Mouse (Mus musculus) limb, embryonic 14.5 days (tissue): ENCODE measurements around the gene Cpt1c. TPM values are rescaled to one million over a fixed set of nuclear protein-coding genes. Genes with fewer than 3 reads are reported as not detected.

Source experiments
- ATAC-seq: fragments of 200-750 bp; cut with Nextera tagmentation; 2 replicates; pipeline ENCODE4 v1.8.0; 2017; ENCODE audit warnings: low read depth, moderate number of reproducible peaks, moderate TSS enrichment; ENCODE audit not compliant: low FRiP score
- DNase-seq: peaks from one replicate; pipeline ENCODE4 v3.0.0-alpha.2; 2015; ENCODE audit warnings: low spot score
- H3K27ac ChIP-seq: fragments of 300-500 bp; sonication (generic); replicated peaks from 2 replicates; pipeline ENCODE4 v1.5.1; 2014; ENCODE audit warnings: low read depth, mild to moderate bottlenecking, low read length, moderate library complexity, mixed read lengths
- H3K27me3 ChIP-seq: fragments of 300-500 bp; sonication (generic); 2 replicates; pipeline ENCODE4 v1.6.1; 2014; ENCODE audit warnings: low read length, mixed read lengths; ENCODE audit not compliant: control insufficient read depth, insufficient read depth
- H3K36me3 ChIP-seq: fragments of 300-500 bp; sonication (generic); 2 replicates; pipeline ENCODE4 v1.6.1; 2014; ENCODE audit warnings: mild to moderate bottlenecking, low read length, moderate library complexity, mixed read lengths; ENCODE audit not compliant: control insufficient read depth, insufficient read depth
- H3K4me1 ChIP-seq: fragments of 300-500 bp; sonication (generic); 2 replicates; pipeline ENCODE4 v1.6.1; 2014; ENCODE audit warnings: antibody characterized with exemption, low read length, mixed read lengths; ENCODE audit not compliant: control insufficient read depth, insufficient read depth
- H3K4me2 ChIP-seq: fragments of 300-500 bp; sonication (generic); replicated peaks from 2 replicates; pipeline ENCODE4 v1.6.1; 2014; ENCODE audit warnings: low read depth, mild to moderate bottlenecking, low read length, moderate library complexity; ENCODE audit not compliant: severe bottlenecking
- H3K4me3 ChIP-seq: fragments of 300-500 bp; sonication (generic); replicated peaks from 2 replicates; pipeline ENCODE4 v1.5.1; 2014; ENCODE audit warnings: low read length
- H3K9ac ChIP-seq: fragments of 300-500 bp; sonication (generic); 2 replicates; pipeline ENCODE4 v1.6.1; 2014; ENCODE audit warnings: mild to moderate bottlenecking, low read depth, low read length, moderate library complexity; ENCODE audit not compliant: severe bottlenecking
- H3K9me3 ChIP-seq: fragments of 300-500 bp; sonication (generic); 2 replicates; pipeline ENCODE4 v1.6.1; 2016; ENCODE audit warnings: low read length; ENCODE audit not compliant: control insufficient read depth
- POLR2A ChIP-seq: fragments of 200-500 bp; IDR thresholded peaks from 2 replicates; pipeline ENCODE4 v1.8.0; 2012; ENCODE audit warnings: inconsistent platforms, mild to moderate bottlenecking, moderate library complexity, borderline replicate concordance; ENCODE audit not compliant: insufficient read depth, insufficient read length; ENCODE audit errors: extremely low read depth
- WGBS: fragments of 180-500 bp; shearing (Covaris S2); extraction: QIAGEN DNeasy Blood & Tissue Kit; methylation state at CpG from one replicate; pipeline ENCODE4 v1.1.7; 2014; 5-methylcytosine and 5-hydroxymethylcytosine counted together
- polyA plus RNA-seq, 2 experiments: library from polyadenylated mRNA; depleted of rRNA in 1 of 2; stranded (reverse) in 1 of 2; unstranded in 1 of 2; fragments of >200 nt; fragmentation: Nextera tagmentation in 1 of 2; extraction: Ambion mirVana in 1 of 2; gene quantifications; 2 replicates each; pipeline versions ENCODE4 v1.2.1 to v1.2.3; 2012 to 2014

Cpt1c gene
- polyA plus RNA-seq, 2 experiments = 26.3 to 78.9 TPM

- peak overlapping the region; percentile 81 for H3K27ac ChIP-seq
- DNase-seq (no peak), ATAC-seq (0 out of 2 replicates have a peak, but pooled peaks have one; percentile 2)
- H3K9ac ChIP-seq = peak overlapping the region; percentile 70
- peaks cover 15% of the 10 kb centered on the region for H3K4me1 ChIP-seq
- peak overlapping the region; percentile 60 for H3K4me2 ChIP-seq
- no peak for TF ChIP-seq POLR2A
- H3K9me3 ChIP-seq = no peaks in the 10 kb centered on the region
- no peaks in the 10 kb centered on the region for H3K27me3 ChIP-seq
- 4% methylated on average over 15 of the region's 15 CpGs for WGBS
- peaks cover 64% of the 10 kb centered on the region for H3K36me3 ChIP-seq
- peak overlapping the region; percentile 68 for H3K4me3 ChIP-seq
These were observed 23.3 kb upstream of the Cpt1c start for GRCm38 (mm10) chr7:44997940-44998428.

- ATAC-seq = peak; percentile 95
These were observed 22.7 kb upstream of the Cpt1c start, which contains the start of gene Irf3 for GRCm38 (mm10) chr7:44997231-44997939. Gene Irf3, plus strand, starts transcription at chr7:44997648.

GRCm38 (mm10) chr7:44996672-44997071 is 22.0 kb upstream of the Cpt1c start:
- no peaks in the 10 kb centered on the region for H3K9me3 ChIP-seq
- DNase-seq (no peak), ATAC-seq (no peak)
- H3K4me3 ChIP-seq = peak overlapping the region; percentile 68
- H3K27me3 ChIP-seq = no peaks in the 10 kb centered on the region
- H3K4me2 ChIP-seq = peak overlapping the region; percentile 60
- H3K36me3 ChIP-seq = peaks cover 64% of the 10 kb centered on the region
- 15% methylated on average over 10 of the region's 10 CpGs for WGBS
- H3K27ac ChIP-seq = peak overlapping the region; percentile 71; the same call in 1 of the 2 replicates
- H3K9ac ChIP-seq = peak overlapping the region; percentile 58
- peaks cover 15% of the 10 kb centered on the region for H3K4me1 ChIP-seq
- no peak for TF ChIP-seq POLR2A

More at GRCm38 (mm10) chr7:44997231-44997939, 22.7 kb upstream of the Cpt1c start, which contains the start of gene Irf3:
- Histone ChIP-seq H3K4me3 (peak within 1 kb of the TSS; percentile 68), H3K4me2 (peak within 1 kb of the TSS; percentile 60), H3K27ac (peak within 1 kb of the TSS; percentile 81), H3K4me1 (peaks cover 15% of the 10 kb centered on the region), H3K36me3 (peaks cover 64% of the 10 kb centered on the region), H3K9me3 (no peaks in the 10 kb centered on the region), H3K27me3 (no peaks in the 10 kb centered on the region), H3K9ac (peak within 1 kb of the TSS; percentile 70)
- WGBS = under 1% methylated on average over 43 of the region's 43 CpGs
- TF ChIP-seq POLR2A = peak; percentile 8; the same call in 1 of the 2 replicates
- peak; percentile 98 for DNase-seq

- peak overlapping the region; percentile 60 for H3K4me2 ChIP-seq
- peak overlapping the region; percentile 100 for H3K4me3 ChIP-seq
- peak overlapping the region; percentile 60 for H3K9ac ChIP-seq
- no peak for DNase-seq
- H3K27me3 ChIP-seq = no peaks in the 10 kb centered on the region
- ATAC-seq = peak; percentile 9
- peaks cover 19% of the 10 kb centered on the region for H3K4me1 ChIP-seq
- peaks cover 43% of the 10 kb centered on the region for H3K36me3 ChIP-seq
- peak overlapping the region; percentile 95 for H3K27ac ChIP-seq
- H3K9me3 ChIP-seq = no peaks in the 10 kb centered on the region
- 0 out of 2 replicates have a peak, but pooled peaks have one; percentile 25 for TF ChIP-seq POLR2A
- under 1% methylated on average over 29 of the region's 29 CpGs for WGBS
These were observed 12.4 kb upstream of the Cpt1c start for GRCm38 (mm10) chr7:44986879-44987718.

GRCm38 (mm10) chr7:44986192-44986878 is 11.7 kb upstream of the Cpt1c start, which contains the start of gene Prmt1:
Gene Prmt1, minus strand, starts transcription at chr7:44986568.
- TF ChIP-seq POLR2A = peak; percentile 93; the same call in 1 of the 2 replicates
- Histone ChIP-seq H3K9me3 (no peaks in the 10 kb centered on the region), H3K9ac (peak within 1 kb of the TSS; percentile 98), H3K36me3 (peaks cover 43% of the 10 kb centered on the region), H3K4me3 (peak within 1 kb of the TSS; percentile 100), H3K4me2 (peak within 1 kb of the TSS; percentile 64), H3K27ac (peak within 1 kb of the TSS; percentile 95), H3K27me3 (no peaks in the 10 kb centered on the region), H3K4me1 (peaks cover 19% of the 10 kb centered on the region)
- peak; percentile 96 for ATAC-seq
- WGBS = 3% methylated on average over 38 of the region's 42 CpGs
- peak; percentile 100 for DNase-seq
